Mouse (Mus musculus): ENCODE results near the gene Ugt1a7c.
"Not testable (repeated sequence)": the region's sequence is repeated elsewhere in the genome, so short reads cannot be mapped to it uniquely, and the experiment has no call there.

DNA sequence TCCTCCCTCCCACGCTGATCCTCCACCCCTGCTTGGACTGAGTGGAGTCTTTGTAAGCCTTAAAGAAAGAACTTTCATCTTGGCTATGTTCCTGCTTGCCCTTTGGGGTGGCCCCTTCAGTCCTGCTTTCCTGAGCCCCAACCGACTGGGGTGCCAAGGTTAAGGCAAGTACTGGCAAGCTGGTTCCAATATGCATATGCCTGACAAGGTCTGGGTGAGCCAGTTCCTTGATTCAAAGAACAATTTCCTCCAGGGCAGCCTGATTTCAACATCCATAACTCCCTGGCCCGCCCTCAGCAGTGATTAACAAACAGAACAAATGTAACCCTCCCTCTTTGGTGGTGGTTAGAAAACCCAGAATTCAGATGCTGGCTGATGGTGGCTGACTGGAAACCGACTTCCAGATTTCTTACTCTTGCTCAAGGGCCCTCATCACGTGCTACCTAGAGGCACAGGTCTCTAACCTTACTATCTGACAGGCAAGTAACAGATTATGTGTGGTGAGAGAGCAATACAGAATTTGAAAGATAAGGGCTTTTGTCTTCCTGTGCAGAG is 39.7 kb downstream of the Ugt1a7c start, which contains the start of gene Ugt1a6a:
- TF ChIP-seq POLR2A (IDR thresholded peaks at IDR 0.05; ENCODE audit: low read depth, low read length); CTCF (conservative IDR thresholded peaks at IDR 0.05; ENCODE audit: insufficient read depth, insufficient read length, low read depth, low read length): not testable (repeated sequence)
